Mouse (Mus musculus): ENCODE results near the gene Stmn1. TPM values are rescaled to one million over a fixed set of nuclear protein-coding genes. Genes with fewer than 3 reads are reported as not detected.

Stmn1 gene
- total RNA-seq, 2 experiments from 2014 or later, result 28.4 to 28.9 TPM

GRCm38 (mm10) chr4:134510396-134510795, 42.3 kb downstream of the Stmn1 start:
- DNase-seq, result no peak
- intact Hi-C loops (cut with DNase I), result no loop called here

- intact Hi-C loops (cut with DNase I), result no loop called here
- peak; percentile 87 to 92 for DNase-seq
Measured at GRCm38 (mm10) chr4:134510845-134511411, 42.8 kb downstream of the Stmn1 start, which contains the start of gene Aunip. Gene Aunip, plus strand, starts transcription at chr4:134510999.

- intact Hi-C loops (cut with DNase I), result no loop called here
- DNase-seq, result no peak
Measured at GRCm38 (mm10) chr4:134511730-134512129, 43.6 kb downstream of the Stmn1 start.

- DNase-seq, result peak; percentile 67 to 73
- intact Hi-C loops (cut with DNase I), result no loop called here
Measured at GRCm38 (mm10) chr4:134512798-134513197, 44.7 kb downstream of the Stmn1 start.

GRCm38 (mm10) chr4:134514309-134514930, 46.3 kb downstream of the Stmn1 start:
- DNase-seq, result no peak
- intact Hi-C loops (cut with DNase I), result no loop called here

- intact Hi-C loops (cut with DNase I), result no loop called here
- DNase-seq, result no peak
Measured at GRCm38 (mm10) chr4:134515614-134516013, 47.5 kb downstream of the Stmn1 start.

GRCm38 (mm10) chr4:134516981-134517380, 48.9 kb downstream of the Stmn1 start:
- intact Hi-C loops (cut with DNase I), result no loop called here

GRCm38 (mm10) chr4:134517719-134518118, 49.6 kb downstream of the Stmn1 start:
- intact Hi-C loops (cut with DNase I), result no loop called here
- no peak for DNase-seq

More at GRCm38 (mm10) chr4:134516981-134517380, 48.9 kb downstream of the Stmn1 start:
- peak; percentile 39 to 53 for DNase-seq

GRCm38 (mm10) chr4:134518541-134518940, 50.4 kb downstream of the Stmn1 start:
- DNase-seq, result no peak
- intact Hi-C loops (cut with DNase I), result no loop called here

GRCm38 (mm10) chr4:134519281-134519680, 51.2 kb downstream of the Stmn1 start:
- intact Hi-C loops (cut with DNase I), result no loop called here
- DNase-seq, result no peak

Small RNA genes within 50 kb of the gene (microRNA-seq; reads per million reads assigned to microRNA genes)
- 2.9 to 3.4 reads per million in 2 experiments for gene Gm23634 (ENCODE audit: borderline number of aligned reads in 2 of 2)

Other genes starting within 250 kb of the Stmn1 start
- not detected for gene Catsper4, start 240.9 kb upstream of the Stmn1 start, total RNA-seq (2021)
- 1 to 10 TPM; 4.7 to 5.5 TPM for gene Cnksr1, start 229.9 kb upstream of the Stmn1 start, total RNA-seq (2021)
- not detected for gene E130218I03Rik, start 224.7 kb upstream of the Stmn1 start, total RNA-seq (2021)
- 1 to 10 TPM; 2.6 to 3.7 TPM for gene Zfp593, start 222.7 kb upstream of the Stmn1 start, total RNA-seq (2021)
- not detected for gene Gm30191, start 221.4 kb upstream of the Stmn1 start, total RNA-seq (2021)
- 1 to 10 TPM; 6.1 to 9.5 TPM for gene Grrp1, start 214.2 kb upstream of the Stmn1 start, total RNA-seq (2021)
- 1 to 10 TPM; 7.9 to 8.2 TPM for gene Pdik1l, start 180.4 kb upstream of the Stmn1 start, total RNA-seq (2021)
- gene Trim63, start 153.2 kb upstream of the Stmn1 start, total RNA-seq (2021), result 100 to 1,000 TPM; 234 to 314 TPM
- under 1 TPM; 0.35 to 0.50 TPM for gene Slc30a2, start 125.1 kb upstream of the Stmn1 start, total RNA-seq (2021)
- 10 to 100 TPM; 17.3 to 20.0 TPM for gene Extl1, start 84.5 kb upstream of the Stmn1 start, total RNA-seq (2021)
- gene Pafah2, start 72.0 kb upstream of the Stmn1 start, total RNA-seq (2021), result 1 to 10 TPM; 6.8 to 8.0 TPM
- gene Paqr7, start 28.4 kb downstream of the Stmn1 start, total RNA-seq (2021), result 10 to 100 TPM; 19.0 to 24.0 TPM
- under 1 TPM in 1 of 2 experiments, not detected in 1; 0.22 TPM for gene Aunip, start 42.7 kb downstream of the Stmn1 start, total RNA-seq (2021)
- 100 to 1,000 TPM; 178 to 188 TPM for gene Mtfr1l, start 67.1 kb downstream of the Stmn1 start, total RNA-seq (2021)
- 10 to 100 TPM; 19.8 to 21.1 TPM for gene Selenon, start 83.8 kb downstream of the Stmn1 start, total RNA-seq (2021)
- gene Man1c1, start 236.0 kb downstream of the Stmn1 start, total RNA-seq (2021), result 10 to 100 TPM; 22.0 to 23.2 TPM

Measured in heart, postnatal 36 days (tissue).